Mouse (Mus musculus): ENCODE results near the gene Shroom3.

DNA sequence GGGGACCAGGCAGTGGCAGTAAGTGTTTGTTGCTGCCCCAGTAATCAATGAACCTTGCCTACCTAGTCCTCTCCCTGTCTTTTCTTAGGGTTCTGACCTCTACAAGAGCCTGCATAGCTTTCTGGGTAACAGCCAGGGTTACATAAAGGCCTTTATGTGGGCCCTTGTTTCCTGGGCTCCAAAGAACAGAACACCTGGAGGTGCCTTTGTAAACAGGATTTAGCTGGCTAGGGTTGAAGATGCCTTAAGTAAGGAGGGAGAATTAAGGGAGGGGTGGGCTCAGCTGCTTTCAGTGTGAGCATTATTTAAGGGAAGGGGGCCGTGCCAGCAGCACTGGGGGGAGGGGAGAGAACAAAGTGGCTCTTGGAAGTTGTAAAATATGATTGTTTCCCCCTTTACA is 210.5 kb downstream of the Shroom3 start:
- no peak for TF ChIP-seq GATA1 (IDR thresholded peaks at IDR 0.05; ENCODE audit: borderline replicate concordance, low read length)
- no peak for TF ChIP-seq FLI1 (IDR thresholded peaks at IDR 0.05; ENCODE audit: low read length)
